Mouse (Mus musculus) T-helper 2 cell (primary cell): ENCODE measurements around the gene Retn.

ENCODE experiments used
- in situ Hi-C: fragments of 300-600 bp; cut with MboI, MseI; formaldehyde crosslinking; loops from one replicate; pipeline ENCODE4 v1.15.1; 2025; ENCODE audit warnings: high pct_unique_total_duplicates

The Retn gene

DNA sequence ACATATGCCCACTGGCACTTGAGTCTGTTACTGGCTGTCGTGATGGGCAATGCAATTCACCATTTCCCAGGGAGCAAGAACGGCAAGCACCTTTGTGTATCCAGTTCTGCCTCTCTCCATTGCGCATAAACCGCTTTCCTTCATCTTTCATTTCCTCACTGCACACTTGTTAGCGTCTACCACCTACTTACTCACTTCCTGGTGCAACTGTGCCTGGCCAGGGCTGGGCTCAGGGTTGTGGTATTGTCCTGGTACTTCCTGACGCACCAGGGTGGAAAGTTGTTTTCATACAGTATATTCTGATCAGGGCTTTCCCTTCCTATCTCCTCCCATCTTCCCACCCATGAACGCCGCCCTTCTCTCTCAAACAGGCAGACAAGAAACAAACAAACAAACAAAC is 5.3 kb downstream of the Retn start:
- in situ Hi-C loops = no loop called here

DNA sequence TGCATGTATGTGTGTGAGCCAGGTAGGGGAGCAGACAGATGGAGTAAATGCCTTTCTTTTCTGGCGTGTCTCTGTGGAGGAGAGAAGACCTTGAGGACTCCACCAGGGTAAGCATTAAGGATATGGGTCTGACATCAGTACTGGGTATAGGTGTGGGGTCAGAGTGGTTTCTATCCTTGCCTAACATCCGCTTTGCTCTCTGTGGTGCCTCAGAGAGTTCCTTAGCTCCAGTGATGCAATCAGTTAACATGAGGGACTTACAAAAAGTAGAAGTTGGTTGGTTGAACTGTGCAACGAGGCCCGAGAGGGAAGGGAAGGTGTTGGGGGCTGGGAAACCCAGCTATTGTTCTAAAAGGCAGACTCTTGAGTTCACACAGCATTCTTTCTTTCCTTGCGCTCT is 8.8 kb downstream of the Retn start:
- in situ Hi-C loops = no loop called here

- in situ Hi-C loops = no loop called here
Observed at GRCm38 (mm10) chr8:3665507-3665906, 9.9 kb downstream of the Retn start, which contains the start of gene Mcemp1. Mcemp1 (plus strand) TSS chr8:3665754.

DNA sequence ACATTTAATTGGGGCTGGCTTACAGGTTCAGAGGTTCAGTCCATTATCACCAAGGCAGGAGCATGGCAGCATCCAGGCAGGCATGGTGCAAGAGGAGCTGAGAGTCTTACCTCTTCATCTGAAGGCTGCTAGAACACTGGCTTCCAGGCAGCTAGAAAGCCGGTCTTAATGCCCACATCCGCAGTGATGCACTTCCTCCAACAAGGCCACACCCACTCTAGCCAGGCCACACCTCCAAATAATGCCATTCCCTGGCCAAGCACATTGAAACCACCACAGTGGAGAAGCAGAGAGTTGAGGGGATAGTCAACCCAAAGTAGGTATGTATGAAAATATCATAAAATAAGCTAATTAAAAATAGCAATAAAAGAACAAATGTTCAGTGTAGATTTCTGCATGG is 14.8 kb downstream of the Retn start:
- in situ Hi-C loops = loop anchor here (5.0 to 10.0 kb wide), 3 partner anchors 33 to 446 kb away; partner anchors contain the start of gene Pex11g

GRCm38 (mm10) chr8:3671980-3672491 is 16.5 kb downstream of the Retn start, which contains the start of gene Fcor:
Fcor (minus strand) TSS chr8:3672362.
- in situ Hi-C loops = loop anchor here (5.0 to 10.0 kb wide), 3 partner anchors 35 to 447 kb away; partner anchors contain the start of gene Pex11g

DNA sequence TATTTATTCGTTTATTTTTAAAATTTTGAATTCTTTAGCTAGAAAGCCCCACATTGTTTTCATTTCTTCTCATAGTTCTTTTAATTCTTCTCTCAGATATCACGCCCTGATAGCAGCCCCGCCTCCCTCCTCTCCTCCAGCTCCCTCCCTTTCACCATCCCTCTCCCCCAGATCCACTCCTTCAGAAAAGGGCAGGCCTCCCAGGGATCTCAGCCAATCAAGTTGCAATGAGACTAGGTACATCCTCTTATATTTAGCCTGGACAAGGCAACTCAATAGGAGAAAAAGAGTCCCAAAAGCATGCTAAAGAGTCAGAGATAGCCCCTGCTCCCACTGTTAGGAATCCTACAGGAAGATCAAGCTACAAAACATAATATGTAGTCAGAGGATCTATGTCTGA is 19.1 kb downstream of the Retn start:
- in situ Hi-C loops = loop anchor here (5.0 to 10.0 kb wide), 3 partner anchors 37 to 450 kb away; partner anchors contain the start of gene Pex11g

DNA sequence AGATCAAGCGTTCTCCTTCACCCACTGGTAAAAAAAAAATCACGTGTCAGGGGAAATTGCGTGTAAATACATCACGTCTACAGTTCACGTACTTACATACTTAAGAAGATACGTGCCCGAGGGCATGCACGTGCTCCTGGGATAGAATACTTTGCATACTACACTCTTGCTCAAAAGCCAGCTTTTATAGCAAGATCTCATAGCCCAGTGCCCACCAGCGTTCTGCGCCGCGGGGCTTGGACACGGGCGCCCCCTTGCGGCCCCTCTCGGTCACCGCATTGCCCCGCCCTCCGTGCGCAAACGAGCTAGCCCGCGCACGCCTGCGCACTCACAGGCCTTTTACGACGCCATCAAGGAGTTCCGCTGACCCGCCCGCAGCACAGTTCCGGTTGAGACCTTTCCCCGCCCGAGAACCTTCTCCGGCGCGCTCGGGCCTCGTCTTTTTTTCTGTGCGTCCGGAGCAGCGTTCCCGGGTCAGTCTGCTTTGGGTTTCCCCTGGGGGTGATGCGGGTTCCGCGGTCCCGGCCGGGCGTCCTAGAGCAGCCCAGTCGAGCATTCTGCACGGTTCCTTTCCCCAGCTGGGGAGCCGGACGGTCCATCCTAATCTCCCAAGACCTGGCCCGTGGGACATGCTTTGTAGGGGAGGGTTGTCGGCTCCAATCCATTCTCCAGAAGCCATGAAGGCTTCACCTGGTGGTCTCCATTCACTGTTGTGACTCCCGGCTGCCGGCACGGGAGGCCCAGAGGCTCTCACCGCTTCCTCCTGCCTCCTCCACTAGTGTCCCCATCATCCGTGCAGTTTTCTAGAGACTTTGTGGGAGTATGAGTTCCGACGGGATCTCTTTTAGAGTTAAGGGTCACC is 20.8 kb downstream of the Retn start, which contains the start of gene Trappc5:
Gene Trappc5, plus strand, starts transcription at position 169 of the 862 bp plus-strand sequence.
- in situ Hi-C loops = loop anchor here (10.0 kb wide), 2 partner anchors 212 to 452 kb away; partner anchors contain the start of gene Pex11g

DNA sequence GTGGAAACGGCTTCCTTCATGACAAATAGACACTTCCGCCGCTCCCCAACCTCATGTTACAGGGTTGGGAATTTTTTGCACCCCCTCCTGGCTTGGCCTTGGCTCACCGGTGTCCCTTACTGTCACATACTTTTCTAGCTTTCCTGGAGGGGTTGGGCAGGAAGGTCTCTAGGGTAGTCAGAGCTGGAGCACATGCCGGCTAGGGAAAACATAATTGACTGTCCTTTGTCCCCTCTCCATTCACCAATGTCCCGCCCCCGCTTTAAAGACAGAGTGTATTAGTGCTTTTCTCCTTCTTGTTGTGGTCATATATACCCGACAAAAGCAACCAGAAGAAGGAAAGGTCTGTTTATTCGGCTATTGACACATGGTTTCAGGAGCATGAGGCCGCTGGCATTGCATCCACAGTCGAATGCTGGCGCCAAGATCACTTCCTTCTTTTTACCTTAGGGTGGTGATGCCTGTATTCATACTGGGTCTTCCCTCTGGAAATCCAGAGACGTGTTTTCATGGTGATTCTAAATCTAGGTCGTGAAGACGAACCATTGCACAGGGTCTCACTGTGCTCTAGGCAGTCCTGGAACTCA is 21.5 kb downstream of the Retn start:
- in situ Hi-C loops = loop anchor here (10.0 kb wide), 2 partner anchors 212 to 452 kb away; partner anchors contain the start of gene Pex11g

GRCm38 (mm10) chr8:3678831-3679230 is 23.3 kb downstream of the Retn start:
- in situ Hi-C loops = loop anchor here (10.0 kb wide), 2 partner anchors 214 to 454 kb away; partner anchors contain the start of gene Pex11g

DNA sequence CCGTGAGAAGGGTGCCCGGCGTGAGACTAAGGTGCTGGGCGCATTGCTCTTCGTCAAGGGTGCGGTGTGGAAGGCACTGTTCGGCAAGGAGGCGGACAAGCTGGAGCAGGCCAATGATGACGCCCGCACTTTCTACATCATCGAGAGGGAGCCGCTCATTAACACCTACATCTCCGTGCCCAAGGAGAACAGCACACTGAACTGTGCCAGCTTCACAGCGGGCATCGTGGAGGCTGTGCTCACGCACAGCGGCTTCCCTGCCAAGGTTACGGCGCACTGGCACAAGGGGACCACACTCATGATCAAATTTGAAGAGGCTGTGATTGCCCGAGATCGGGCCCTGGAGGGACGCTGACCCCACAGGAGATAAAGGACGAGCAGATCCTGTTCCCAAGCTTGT is 23.7 kb downstream of the Retn start:
- in situ Hi-C loops = loop anchor here (10.0 kb wide), 2 partner anchors 214 to 454 kb away; partner anchors contain the start of gene Pex11g

DNA sequence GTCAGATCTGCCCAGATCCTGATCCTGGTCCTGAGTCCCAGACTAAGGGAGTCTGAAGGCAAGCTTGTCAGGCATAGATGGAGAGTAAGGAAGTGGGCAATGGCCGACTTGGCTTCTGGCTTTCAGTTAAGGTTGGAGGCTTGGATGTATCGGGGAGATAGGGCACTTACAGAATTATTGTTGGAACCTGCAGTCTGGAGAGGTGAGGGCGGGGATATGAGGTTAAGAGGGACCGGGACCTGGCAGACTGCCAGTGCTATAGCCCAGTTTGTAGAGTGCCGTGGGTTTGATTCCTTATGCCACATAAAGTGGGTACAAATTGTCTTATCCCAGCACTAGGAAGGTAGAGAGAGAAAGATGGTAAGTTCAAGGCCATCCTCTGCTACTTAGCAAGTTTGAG is 24.1 kb downstream of the Retn start:
- in situ Hi-C loops = loop anchor here (10.0 kb wide), 2 partner anchors 215 to 455 kb away; partner anchors contain the start of gene Pex11g

GRCm38 (mm10) chr8:3682435-3682834 is 26.9 kb downstream of the Retn start:
- in situ Hi-C loops = no loop called here

DNA sequence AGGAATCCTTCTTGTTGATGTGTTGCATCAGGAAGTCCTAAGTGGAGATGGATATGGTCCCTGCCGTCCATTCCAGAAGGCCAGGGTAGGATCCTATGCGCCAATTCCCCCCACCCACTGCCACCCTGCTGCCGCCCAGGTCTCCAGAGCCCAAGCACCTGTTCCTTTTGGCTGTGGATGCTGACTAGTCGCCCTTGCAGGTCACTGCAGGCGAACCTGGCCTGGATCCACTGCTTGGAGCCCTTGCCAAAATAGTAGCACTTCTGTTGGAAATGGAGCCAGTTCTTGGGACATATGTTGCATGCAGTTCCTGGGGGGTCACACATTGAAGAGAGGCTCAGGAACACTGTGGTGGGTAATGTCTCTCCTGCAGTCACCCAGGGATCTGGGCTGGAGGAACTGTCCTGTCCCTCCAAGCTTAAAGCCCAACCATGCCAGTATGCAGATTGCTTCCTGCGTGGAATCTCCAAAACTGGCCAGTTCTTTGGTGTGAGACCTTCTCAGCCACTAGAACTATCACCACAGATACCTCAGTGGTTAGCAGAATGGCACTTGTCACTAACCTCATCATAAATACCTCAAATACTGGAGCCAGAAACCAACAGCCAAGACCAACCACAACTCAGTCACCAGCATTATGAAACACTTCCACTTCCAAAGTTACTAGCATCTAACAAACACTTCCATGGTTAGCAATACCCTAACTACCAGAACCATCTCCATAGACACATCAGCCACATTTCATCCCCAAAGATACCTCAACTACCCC is 28.0 kb downstream of the Retn start:
- in situ Hi-C loops = no loop called here

GRCm38 (mm10) chr8:3684530-3684929 is 29.0 kb downstream of the Retn start:
- in situ Hi-C loops = no loop called here

GRCm38 (mm10) chr8:3685422-3685821 is 29.9 kb downstream of the Retn start:
- in situ Hi-C loops = no loop called here

GRCm38 (mm10) chr8:3687537-3687936 is 32.0 kb downstream of the Retn start:
- in situ Hi-C loops = no loop called here

GRCm38 (mm10) chr8:3690774-3691173 is 35.2 kb downstream of the Retn start:
- in situ Hi-C loops = no loop called here

DNA sequence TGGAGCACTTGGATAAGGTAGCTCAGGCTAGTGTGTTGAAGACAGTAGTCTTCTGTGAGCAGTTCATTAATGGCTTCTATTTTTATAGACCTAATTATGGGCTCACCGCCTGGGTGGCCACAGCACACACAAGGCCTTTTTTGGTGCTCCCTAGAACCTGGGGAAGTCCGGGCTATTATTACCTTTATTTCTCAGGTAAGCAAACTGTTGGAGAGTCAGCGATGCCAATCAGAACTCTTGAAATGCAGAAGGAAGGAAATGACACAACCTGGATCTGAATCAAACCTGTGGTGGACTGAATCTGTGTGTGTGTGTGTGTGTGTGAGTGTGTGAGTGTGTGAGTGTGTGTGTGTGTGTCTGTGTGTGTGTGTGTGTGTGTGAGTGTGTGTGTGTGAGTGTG is 38.6 kb downstream of the Retn start, which contains the start of gene Fcer2a:
Gene Fcer2a, minus strand, starts transcription at position 55 of the 400 bp plus-strand sequence.
- in situ Hi-C loops = no loop called here

DNA sequence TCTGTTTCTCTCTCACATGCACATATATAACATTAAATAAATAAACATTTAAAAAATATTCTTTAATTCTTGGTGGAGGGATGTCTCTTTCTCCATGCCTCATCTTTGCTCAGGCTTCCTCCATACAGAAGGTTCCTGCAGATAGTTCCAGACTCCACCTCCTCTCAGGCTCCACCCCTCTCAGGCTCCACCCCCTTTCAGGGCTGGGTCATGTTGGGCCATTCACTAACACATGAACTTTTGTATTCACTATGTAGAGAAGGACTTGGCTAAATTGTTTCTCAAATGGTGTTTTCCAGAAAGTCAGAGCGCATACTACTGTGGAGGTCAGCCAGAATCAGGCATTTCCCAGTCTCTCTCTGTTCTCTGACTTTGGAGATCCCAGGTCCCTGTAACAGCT is 45.9 kb downstream of the Retn start:
- in situ Hi-C loops = no loop called here

DNA sequence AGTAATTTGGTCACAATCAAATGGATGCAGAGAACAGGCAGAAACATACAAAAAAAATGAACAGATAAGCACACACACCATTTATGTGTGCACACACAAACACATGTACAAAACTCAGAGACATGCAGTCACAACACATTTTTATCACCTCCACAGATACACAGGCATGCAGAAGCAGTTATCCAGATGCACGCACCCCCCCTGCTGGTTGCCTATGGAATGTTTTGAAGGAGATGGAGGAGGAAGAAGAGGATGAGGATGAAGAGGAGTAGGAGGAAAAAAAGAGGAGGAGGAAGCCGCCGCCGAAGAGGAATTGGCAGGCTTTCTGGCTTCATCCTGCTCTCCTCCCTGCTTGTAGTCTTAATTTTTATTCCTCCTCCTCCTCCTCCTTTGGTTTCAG is 50.1 kb downstream of the Retn start:
- in situ Hi-C loops = no loop called here

- in situ Hi-C loops = no loop called here
Observed at GRCm38 (mm10) chr8:3707611-3708010, 52.0 kb downstream of the Retn start.
